Mouse (Mus musculus): ENCODE measurements around the gene Ugt1a6a. TPM values are rescaled to one million over a fixed set of nuclear protein-coding genes. Genes with fewer than 3 reads are reported as not detected.
"Not testable (repeated sequence)": the region's sequence is repeated elsewhere in the genome, so short reads cannot be mapped to it uniquely, and the experiment has no call there.

Ugt1a6a gene
- total RNA-seq, 2 experiments from 2014 or later, result 0.52 to 0.86 TPM

DNA sequence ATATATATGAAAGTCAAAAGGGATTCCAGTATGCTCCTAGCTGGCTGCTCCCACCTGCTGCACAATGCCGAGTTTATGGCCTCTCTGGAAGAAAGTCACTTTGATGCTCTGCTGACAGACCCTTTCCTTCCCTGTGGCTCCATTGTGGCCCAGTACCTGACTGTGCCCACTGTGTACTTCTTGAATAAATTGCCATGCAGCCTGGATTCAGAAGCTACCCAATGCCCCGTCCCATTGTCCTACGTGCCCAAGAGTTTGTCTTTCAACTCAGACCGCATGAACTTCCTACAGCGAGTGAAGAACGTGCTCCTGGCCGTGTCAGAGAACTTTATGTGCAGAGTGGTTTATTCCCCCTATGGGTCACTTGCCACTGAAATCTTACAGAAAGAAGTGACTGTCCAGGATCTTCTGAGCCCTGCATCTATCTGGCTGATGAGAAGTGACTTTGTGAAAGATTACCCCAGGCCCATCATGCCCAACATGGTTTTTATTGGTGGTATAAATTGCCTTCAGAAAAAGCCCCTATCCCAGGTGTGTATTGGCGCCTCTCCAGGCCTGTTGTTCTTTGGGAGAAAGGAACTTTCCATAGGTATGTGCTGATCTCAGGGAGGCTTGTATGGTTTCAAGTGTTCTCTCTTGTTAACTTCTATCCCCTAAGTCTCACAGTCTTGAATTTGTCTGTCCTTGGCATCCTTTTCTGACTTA lies 77.9 kb downstream of the Ugt1a6a start:
- DNase-seq, result no peak

DNA sequence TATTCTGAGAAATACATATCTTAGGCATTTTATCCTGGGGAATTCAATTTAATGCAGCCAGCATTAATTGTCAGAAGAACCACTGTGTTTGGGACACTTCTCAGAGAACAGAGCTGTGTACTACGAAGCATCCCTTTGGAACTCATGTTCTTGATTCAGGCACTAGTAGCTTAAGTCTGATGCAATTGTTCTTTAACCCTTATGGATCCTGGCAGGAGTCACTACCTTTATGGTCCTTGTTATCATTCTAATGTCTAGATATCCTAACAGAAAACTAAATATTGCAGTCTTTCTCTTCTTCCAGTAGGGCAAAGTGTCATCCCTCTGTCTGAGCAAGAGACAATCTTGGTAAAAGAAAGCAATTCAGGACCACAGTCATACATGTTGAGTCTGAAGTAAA lies 78.5 kb downstream of the Ugt1a6a start:
- DNase-seq, result no peak

DNA sequence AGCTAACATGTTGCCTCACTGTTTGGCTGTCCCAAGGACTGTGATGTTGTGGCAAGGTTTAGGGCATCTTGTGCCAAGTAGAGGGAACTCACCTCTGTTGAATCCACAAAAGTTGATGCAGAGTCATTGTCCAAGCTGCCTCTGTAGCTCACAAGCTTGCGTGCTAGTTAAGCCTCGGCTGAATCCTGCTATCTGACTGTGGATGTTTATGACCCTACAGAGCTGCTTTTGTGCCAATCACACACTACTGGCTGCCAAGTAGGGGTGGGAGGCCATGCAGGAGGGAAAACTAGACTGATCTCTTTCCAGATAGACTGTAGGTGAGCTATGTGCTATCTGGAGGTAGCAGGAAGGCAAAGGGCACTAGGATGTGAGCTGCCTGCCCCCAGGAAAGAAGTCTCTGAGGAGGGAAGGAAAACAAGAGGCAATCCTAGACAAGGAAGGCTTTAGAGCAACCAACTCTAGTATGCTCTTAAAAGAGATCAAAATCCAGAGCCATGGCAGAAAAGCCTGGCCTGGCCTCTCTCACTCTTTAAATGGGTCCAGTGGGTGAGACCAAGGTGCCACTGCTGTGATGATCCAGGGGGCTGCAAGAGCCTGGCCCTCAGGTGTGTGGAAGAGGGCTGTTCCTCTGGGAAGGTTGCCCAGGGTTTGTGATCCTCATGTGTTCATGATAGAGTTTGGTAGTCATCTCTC lies 79.3 kb downstream of the Ugt1a6a start:
- no peak for DNase-seq

DNA sequence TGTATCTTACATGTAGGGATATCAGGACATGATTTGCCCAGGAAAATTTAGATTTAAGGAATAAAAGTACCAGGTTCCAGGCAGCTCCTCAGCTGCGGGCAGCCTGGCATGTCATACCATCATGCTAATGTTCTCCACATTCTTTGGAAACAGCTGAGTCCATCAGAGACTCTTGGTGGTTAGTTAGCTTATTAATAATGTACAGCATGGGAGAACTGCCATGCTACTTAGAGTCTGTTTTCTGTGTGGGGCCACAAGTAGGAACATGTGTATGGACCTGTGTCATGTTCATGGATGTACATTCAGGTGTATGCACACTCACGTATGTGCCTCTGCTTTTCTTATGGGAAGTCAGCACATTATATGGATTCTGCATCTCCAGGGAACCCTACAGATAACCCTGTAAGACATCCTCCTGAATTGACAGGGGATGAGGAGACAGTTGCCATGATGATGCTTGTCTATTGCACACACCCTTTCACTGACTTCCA lies 79.9 kb downstream of the Ugt1a6a start:
- no peak for DNase-seq

DNA sequence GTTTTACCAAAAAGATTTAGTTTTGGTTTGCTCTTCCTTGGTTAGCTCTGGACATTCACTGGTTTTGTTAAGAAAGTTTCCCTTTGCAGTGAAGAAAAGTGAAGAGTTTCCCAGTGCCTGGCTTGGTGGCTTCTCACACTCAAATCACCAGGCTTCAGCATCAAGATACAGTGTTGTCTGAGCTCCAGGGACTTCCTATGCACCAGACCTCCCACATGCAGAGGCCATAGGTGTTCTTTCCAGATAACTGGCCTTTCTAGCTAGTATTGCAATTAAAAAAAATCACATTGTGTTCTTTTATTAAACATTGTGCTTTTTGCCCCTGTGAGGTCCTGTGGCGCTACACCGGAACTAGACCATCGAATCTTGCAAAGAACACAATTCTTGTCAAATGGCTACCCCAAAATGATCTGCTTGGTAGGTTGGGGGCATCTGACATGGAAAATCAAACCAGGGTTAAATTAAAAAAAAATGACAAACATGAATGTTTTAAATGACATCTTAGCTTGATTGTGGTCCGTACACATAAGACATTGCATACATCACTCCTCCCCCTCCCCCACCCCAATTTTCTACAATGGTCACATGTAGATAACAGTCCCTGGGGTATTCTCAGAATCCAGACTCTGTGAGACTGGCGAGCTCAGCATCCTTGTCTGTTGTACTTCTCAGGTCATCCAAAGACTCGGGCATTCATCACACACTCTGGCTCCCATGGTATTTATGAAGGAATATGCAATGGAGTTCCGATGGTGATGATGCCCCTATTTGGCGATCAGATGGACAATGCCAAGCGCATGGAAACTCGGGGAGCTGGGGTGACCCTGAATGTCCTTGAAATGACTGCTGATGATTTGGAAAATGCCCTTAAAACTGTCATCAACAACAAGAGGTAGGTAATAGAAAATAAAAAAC lies 81.1 kb downstream of the Ugt1a6a start:
- no peak for DNase-seq

DNA sequence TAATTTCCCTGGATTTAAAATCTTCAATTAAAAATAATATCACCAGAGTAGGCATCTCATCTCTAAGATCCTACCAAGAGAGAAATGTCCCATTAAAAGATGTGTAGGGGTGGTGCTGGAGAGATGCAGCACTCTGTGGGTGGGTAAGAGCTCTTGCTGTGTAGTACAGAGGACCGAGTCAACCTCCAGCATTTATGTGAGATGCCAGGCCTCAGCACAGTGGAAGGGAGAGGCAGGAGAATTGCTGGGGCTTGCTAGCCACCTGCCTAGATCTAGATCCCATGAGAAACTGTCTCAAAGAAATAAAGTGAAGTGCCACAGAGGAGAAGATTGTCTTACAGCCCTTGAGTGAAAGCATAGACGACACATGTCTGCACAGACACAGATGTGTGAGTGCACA lies 81.9 kb downstream of the Ugt1a6a start:
- no peak for DNase-seq

DNA sequence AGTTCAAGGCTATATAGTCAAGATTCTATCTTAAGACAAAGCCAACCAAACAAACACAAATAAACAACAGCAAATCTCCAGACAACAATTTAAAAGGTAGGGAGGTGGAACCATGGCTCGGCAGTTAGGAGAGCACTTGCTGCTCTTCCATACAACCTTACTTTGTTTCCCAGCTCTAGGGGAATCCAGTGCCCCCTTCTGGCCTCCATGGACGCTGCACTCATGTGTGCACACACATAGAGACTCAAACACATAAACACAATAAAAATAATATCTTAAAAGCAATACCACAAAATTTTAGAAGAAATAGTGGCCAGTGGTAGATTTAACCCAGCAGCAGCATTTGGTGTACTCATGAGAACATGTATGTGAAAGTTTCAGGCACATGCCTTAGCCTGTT lies 82.5 kb downstream of the Ugt1a6a start:
- DNase-seq, result no peak

DNA sequence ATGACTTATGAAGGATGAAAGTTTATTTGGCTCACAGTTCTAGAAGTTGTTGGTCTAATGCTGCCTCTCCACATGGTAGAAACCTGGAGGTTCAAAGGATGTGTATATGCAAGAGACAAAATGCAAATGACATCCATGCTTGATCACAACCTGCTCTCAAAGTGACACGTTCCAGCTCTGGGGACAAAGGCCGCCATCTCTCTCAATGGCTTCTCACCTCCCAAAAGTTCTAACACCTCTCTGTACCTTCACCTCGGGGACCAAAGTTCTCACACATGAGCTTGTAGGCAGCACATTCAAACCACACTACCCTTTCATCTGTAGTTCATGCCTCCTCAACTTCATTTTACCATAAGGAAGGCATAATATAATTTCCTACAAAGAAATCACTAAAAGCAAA lies 83.0 kb downstream of the Ugt1a6a start:
- no peak for DNase-seq

DNA sequence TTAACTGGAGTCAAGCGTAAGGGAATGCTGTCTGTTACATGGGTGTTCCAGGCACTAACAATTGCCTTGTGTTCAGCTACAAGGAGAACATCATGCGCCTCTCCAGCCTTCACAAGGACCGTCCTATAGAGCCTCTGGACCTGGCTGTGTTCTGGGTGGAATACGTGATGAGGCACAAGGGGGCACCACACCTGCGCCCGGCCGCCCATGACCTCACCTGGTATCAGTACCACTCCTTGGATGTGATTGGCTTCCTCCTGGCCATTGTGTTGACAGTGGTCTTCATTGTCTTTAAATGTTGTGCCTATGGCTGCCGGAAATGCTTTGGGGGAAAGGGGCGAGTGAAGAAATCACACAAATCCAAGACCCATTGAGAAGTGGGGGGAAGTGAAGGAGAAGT lies 83.4 kb downstream of the Ugt1a6a start:
- DNase-seq, result no peak

DNA sequence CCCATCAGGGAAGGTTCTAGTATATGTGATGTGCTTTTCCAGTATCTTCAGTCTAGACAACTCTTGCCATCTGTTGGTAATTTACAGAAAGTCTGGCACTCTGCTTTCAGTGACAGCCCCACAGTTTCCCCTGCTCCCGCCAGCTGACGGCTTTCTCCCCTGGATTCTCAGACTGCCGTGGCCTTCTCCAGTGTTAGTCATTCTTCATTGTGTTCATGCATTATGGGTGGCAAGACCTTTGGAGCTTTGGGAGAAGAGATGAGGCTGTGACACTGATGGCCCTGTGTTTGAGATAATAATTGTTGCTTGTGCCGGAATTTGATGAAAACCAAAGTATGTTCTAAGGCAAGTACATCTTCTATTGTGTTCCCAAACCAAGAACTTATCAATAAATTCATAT lies 84.0 kb downstream of the Ugt1a6a start:
- no peak for DNase-seq

DNA sequence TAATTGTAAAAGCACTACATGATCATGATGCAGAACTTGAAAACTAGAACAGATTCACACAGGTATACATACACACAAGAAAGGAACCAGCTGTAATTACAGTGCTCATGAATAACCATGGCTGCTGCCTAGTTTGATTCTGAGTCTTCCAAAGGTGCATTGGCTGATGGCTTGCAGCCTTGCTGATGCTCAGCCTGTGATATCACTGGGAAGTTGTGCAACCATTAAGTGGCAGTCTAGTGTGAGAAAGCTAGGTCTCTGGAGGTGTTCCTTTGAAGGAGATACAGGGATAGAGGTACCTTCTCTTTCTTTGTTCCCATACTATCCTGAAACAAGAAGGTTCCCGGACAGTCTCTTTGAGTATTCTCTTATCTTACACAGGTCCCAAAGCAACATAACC lies 84.4 kb downstream of the Ugt1a6a start:
- no peak for DNase-seq

DNA sequence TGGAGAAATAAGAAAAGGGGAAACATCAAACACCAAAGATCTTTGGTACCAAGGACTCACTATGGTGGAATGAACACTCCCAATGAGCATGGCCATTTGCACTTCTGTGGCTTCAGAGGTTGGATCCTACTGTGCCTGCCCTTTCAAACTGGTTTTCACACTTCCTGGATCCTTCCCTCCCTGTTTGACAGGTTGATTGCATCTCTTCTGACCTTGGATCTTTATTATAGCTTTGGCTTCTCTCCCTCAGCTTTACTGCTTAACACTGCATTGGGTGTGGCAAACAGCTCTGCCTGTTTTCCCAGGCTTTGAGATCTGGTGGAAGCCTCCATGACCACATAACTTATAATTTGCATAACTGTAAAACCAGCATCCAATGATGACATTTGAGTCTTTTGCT lies 85.7 kb downstream of the Ugt1a6a start:
- no peak for DNase-seq

DNA sequence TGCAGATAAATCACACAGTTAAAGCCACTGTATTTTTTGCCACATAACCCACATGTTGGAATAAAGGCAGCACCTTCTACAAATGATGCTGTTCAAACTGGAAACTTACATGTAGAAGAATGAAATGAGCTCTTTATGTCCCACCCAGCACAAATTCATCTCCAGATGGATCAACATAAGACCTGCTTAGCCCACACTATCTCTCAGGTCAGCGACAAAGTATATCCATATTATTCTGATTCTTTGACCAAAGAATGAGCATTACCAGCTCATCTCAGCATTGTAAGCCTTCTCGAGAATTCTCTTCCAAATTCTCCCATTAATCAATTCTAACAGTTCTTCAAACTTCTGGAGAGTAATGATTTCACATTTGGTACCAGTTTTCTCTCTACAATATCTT lies 87.6 kb downstream of the Ugt1a6a start:
- no peak for DNase-seq

DNA sequence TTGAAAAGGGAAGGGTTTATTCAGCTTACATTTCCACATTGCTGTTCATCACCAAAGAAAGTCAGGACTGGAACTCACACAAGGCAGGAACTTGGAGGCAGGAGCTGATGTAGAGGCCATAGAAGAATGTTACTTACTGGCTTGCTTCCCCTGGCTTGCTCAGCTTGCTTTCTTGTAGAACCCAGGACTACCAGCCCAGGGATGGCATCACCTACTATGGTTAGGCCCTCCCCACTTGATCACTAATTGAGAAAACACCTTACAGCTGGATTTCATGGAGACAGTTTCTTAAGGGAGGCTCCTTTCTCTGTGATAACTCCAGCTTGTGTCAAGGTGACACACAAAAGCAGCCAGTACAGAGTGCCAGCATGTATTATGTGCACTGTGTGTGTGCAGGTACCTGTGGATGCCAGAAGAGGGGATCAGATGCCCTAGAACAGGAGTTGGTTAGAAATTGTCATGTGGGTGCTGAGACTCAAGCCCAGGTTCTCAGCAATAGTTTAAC lies 88.5 kb downstream of the Ugt1a6a start:
- DNase-seq, result not testable (repeated sequence)

DNA sequence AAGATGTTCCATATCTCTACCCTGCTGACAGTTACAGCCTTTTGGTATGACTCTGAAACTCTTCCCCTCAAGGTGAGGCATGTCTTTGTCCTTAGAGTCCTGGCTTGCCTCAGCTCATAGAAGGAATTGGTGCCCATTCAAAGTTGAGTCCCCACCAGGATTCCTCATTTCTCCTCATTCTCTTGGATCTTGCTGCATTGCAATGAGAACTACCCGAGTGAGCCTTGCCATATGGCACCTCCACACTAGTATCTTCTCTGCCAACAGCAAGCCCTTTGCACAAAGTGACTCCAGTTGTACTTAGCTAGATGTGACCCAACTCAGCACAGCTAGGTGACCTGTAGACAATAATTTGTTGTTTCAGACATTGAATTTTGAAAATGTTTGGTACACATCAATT lies 89.0 kb downstream of the Ugt1a6a start:
- DNase-seq, result no peak

DNA sequence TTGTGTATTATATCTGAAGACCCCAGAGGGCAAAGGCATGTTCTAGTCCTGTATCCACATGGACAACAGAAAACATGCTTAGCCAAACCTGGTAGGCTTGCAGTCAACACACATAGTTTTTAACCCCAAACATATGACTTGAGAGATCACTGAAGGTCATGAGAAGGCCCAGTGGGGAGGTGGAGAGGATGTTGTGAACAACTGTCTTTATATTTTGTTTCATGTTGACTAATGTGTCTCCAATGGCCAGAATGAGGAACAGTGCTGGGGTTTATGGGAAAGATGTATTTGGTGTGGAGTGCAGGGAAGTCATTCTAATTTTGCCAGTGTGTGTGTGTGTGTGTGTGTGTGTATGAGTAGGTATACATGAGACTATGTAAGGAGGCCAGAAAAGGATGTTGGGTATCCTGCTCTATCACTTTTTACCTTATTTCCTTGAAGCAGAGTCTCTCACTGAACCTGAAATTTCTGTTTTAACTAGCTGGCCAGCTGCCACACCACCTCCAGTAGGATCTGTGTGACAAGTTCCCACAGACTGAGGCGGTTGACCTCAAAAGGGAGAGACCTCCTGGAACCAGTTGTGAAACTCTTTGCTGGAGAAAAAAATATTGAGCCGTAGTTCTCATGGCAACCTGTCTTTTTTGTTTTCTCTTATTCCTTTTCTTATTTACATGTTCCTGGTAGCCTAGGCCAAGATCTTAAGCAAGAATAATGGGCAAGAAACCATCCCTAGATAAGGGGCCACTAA lies 89.6 kb downstream of the Ugt1a6a start:
- DNase-seq, result no peak

DNA sequence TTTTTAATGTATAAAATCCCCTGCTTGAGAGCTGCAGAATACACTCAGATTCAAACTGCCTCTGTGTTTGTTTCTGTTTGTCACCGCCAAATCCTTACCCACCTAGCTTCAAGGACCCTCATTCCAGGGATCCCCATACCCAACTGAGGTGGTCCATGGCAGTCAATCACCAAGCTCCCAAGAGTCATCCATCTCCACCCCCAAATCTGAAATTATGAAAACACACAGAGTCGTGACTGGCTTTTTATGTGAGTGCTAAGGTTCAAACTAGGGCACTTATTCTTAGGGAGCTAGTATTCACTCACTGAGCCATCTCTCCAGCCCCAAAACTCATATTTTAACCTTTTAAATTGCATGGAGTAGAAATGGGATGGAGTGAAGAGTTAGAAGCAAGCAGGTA lies 90.7 kb downstream of the Ugt1a6a start:
- not testable (repeated sequence) for DNase-seq

DNA sequence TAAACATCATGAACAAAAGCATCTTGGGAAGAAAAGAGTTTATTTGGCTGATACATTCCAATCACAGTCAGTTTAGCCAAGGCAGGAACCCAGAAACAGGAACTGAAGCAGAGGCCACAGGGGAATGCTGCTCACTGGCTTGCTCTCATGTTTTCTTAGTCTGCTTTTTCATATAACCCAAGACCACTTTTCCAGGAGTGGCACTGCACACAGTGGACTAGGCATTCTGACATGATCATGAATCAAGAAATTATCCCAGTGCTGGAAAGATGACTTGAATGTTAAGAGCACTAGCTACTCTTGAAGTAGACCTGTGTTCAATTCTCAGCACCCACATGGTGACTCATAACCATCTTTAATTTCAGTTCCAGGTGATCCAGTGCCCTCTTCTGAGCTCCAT lies 91.1 kb downstream of the Ugt1a6a start:
- no peak for DNase-seq

DNA sequence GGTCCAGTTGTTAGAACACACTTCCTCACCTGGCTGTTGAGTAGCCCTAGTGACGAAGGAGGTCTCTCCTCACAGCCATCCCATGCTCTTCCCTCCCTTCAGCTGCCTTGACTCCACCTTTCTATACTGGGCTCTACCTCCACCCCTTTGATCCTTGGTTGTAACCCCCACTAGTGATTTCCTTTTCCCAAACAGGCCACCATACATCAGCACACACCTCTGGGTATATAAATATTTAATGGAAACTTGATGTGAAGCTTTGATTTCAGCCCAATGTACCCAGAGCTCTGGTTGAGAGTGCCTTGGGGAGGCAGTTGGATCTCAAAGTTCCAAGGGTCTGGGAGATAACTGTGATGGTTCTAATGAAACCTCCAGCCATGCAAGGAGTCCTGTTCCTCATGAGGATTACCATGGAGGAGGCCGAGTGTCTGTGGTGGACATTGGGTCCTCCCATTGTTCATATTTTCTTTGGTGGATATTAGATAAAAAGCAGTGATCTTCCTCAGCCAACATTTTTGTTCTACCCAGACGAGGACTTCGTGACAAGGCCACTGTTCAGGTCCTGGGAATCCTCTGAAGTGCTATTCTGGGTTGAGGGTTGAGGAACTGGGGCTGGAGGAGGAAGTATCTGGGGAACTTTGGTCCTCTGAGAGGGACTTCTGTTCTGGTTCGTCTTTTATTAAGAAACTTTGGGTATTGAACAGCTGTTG lies 92.2 kb downstream of the Ugt1a6a start, which contains the start of gene Mroh2a:
Gene Mroh2a (plus strand): TSS at position 317 of the 710 bp plus-strand sequence.
- no peak for DNase-seq

DNA sequence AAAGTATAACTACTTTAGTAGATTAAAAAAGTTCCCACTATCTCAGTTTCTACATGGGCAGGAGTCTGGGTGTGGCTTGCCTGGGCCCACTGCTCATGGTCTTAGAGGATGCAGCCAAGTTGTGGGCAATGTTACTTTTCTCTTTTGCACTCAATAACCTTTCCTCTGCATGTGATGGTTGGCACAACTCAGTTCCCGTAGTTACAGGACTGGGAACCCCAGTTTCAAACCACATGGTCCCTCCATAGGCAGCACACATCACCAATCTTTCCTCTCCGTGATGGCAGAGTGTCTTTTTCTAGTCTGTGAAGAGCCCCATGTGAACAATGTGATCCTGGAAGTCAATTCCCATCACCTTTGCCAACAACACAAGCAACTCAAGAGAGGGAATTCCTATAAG lies 92.9 kb downstream of the Ugt1a6a start:
- DNase-seq, result no peak

DNA sequence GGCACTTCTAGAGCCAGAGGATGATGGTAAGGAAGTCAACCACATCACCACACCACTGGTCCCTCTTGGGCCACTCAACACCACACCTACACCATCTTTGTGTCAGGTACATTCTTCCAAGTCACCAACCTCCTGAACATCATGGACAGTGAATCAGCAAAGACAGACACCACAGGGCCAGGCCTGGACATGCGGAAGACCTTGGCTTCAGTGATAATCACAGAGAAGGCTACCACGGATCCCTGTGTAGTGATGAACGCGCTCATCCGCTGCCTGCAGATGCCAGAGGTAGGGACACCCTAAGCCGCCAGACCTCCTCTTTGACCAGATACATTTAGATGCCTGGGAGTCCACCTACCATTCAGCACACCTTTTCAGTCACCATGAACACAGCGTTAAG lies 93.5 kb downstream of the Ugt1a6a start:
- no peak for DNase-seq
